Mouse (Mus musculus) T-cell, adult 2 months (primary cell): ENCODE measurements around the gene Zfp324.

Experiments
- DNase-seq: peaks from one replicate; pipeline ENCODE4 v3.0.0; 2022; ENCODE audit warnings: low spot score

Gene Zfp324

GRCm38 (mm10) chr7:13009143-13010004, 43.7 kb downstream of the Zfp324 start:
- DNase-seq, result peak; percentile 91

- DNase-seq, result no peak
Measured at GRCm38 (mm10) chr7:13010005-13010908, 44.6 kb downstream of the Zfp324 start, which contains the start of gene Zbtb45. TSS of gene Zbtb45 (minus strand) at chr7:13010034.

- no peak for DNase-seq
Measured at GRCm38 (mm10) chr7:13013671-13014070, 48.0 kb downstream of the Zfp324 start.

- DNase-seq, result no peak
Measured at GRCm38 (mm10) chr7:13014275-13014839, 48.7 kb downstream of the Zfp324 start.

GRCm38 (mm10) chr7:13015217-13015616, 49.6 kb downstream of the Zfp324 start:
- no peak for DNase-seq

- DNase-seq, result peak; percentile 34
Measured at GRCm38 (mm10) chr7:13022773-13023535, 57.3 kb downstream of the Zfp324 start.
